Mouse (Mus musculus): ENCODE data around the gene S100pbp.

- TF ChIP-seq CTCF (IDR thresholded peaks at IDR 0.05; ENCODE audit: low read depth) (no peak), EP300 (optimal IDR thresholded peaks at IDR 0.05) (no peak)
Measured at GRCm38 (mm10) chr4:129139642-129140041, 49.9 kb downstream of the S100pbp start.
